Mouse (Mus musculus) limb, embryonic 14.5 days (tissue): ENCODE measurements at regions not wholly inside any gene's neighbourhood (a gene's known extent, or its start where the extent isn't known, plus 50 kb on each side); places are given as distances from the start of the nearest gene placed in this dataset.

Source experiments
- ATAC-seq: fragments of 200-750 bp; cut with Nextera tagmentation; 2 replicates; pipeline ENCODE4 v1.8.0; 2017; ENCODE audit warnings: low read depth, moderate number of reproducible peaks, moderate TSS enrichment; ENCODE audit not compliant: low FRiP score
- DNase-seq: peaks from one replicate; pipeline ENCODE4 v3.0.0-alpha.2; 2015; ENCODE audit warnings: low spot score
- H3K27ac ChIP-seq: fragments of 300-500 bp; sonication (generic); replicated peaks from 2 replicates; pipeline ENCODE4 v1.5.1; 2014; ENCODE audit warnings: low read depth, mild to moderate bottlenecking, low read length, moderate library complexity, mixed read lengths
- H3K27me3 ChIP-seq: fragments of 300-500 bp; sonication (generic); 2 replicates; pipeline ENCODE4 v1.6.1; 2014; ENCODE audit warnings: low read length, mixed read lengths; ENCODE audit not compliant: control insufficient read depth, insufficient read depth
- H3K36me3 ChIP-seq: fragments of 300-500 bp; sonication (generic); 2 replicates; pipeline ENCODE4 v1.6.1; 2014; ENCODE audit warnings: mild to moderate bottlenecking, low read length, moderate library complexity, mixed read lengths; ENCODE audit not compliant: control insufficient read depth, insufficient read depth
- H3K4me1 ChIP-seq: fragments of 300-500 bp; sonication (generic); 2 replicates; pipeline ENCODE4 v1.6.1; 2014; ENCODE audit warnings: antibody characterized with exemption, low read length, mixed read lengths; ENCODE audit not compliant: control insufficient read depth, insufficient read depth
- H3K4me2 ChIP-seq: fragments of 300-500 bp; sonication (generic); replicated peaks from 2 replicates; pipeline ENCODE4 v1.6.1; 2014; ENCODE audit warnings: low read depth, mild to moderate bottlenecking, low read length, moderate library complexity; ENCODE audit not compliant: severe bottlenecking
- H3K4me3 ChIP-seq: fragments of 300-500 bp; sonication (generic); replicated peaks from 2 replicates; pipeline ENCODE4 v1.5.1; 2014; ENCODE audit warnings: low read length
- H3K9ac ChIP-seq: fragments of 300-500 bp; sonication (generic); 2 replicates; pipeline ENCODE4 v1.6.1; 2014; ENCODE audit warnings: mild to moderate bottlenecking, low read depth, low read length, moderate library complexity; ENCODE audit not compliant: severe bottlenecking
- H3K9me3 ChIP-seq: fragments of 300-500 bp; sonication (generic); 2 replicates; pipeline ENCODE4 v1.6.1; 2016; ENCODE audit warnings: low read length; ENCODE audit not compliant: control insufficient read depth
- POLR2A ChIP-seq: fragments of 200-500 bp; IDR thresholded peaks from 2 replicates; pipeline ENCODE4 v1.8.0; 2012; ENCODE audit warnings: inconsistent platforms, mild to moderate bottlenecking, moderate library complexity, borderline replicate concordance; ENCODE audit not compliant: insufficient read depth, insufficient read length; ENCODE audit errors: extremely low read depth
- WGBS: fragments of 180-500 bp; shearing (Covaris S2); extraction: QIAGEN DNeasy Blood & Tissue Kit; methylation state at CpG from one replicate; pipeline ENCODE4 v1.1.7; 2014; 5-methylcytosine and 5-hydroxymethylcytosine counted together

DNA sequence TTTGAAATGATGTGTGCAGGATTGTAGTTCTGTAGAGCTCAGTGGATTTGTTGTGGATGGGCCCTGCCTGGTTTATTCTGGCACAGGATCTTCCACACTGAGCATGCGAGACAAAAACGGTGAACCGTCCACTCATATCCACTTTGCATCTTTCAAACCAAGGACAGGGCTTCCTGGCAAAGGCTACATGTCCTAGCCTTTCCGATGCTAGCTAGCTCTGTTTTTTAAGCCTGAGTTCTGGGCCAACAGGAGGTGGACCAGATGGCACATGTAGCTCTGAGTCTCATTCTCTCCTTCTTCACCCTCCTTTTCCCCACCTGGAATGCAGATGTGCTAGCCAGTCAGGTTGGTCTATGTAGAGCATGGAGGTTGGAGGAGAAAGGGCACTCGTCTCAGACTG lies 345.0 kb upstream of the Smim15 start:
- Histone ChIP-seq H3K9ac (no peak overlapping the region), H3K27me3 (no peaks in the 10 kb centered on the region; the same call in 1 of the 2 replicates), H3K36me3 (no peaks in the 10 kb centered on the region), H3K4me3 (no peak overlapping the region), H3K4me1 (peaks cover 3% of the 10 kb centered on the region; the same call in 1 of the 2 replicates), H3K4me2 (no peak overlapping the region), H3K27ac (no peak overlapping the region), H3K9me3 (no peaks in the 10 kb centered on the region)
- DNase-seq (no peak), ATAC-seq (no peak)
- WGBS: 72% methylated on average over 5 of the region's 5 CpGs
- TF ChIP-seq POLR2A: no peak

DNA sequence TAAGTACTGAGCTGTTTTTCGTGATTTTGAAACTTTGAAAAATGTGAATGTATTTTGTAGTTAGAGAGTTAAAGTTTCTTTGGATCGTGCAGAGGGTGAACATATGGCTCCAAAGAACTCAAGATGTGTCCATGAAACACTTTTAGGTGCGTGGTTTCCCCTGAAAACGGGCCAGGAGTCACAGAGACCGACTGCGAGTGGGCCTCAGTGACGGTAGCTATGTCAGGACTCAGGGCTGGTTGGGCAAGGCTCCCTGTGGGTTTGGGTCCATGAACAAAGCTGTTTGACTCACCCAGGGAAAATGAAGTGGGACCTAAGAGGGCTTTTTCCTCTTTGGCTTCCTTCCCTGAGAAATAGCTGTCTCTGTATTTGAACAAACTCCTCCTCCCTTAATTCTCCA lies 345.9 kb upstream of the Smim15 start:
- Histone ChIP-seq H3K27me3 (no peaks in the 10 kb centered on the region), H3K36me3 (no peaks in the 10 kb centered on the region), H3K4me3 (no peak overlapping the region), H3K4me1 (peaks cover 3% of the 10 kb centered on the region; the same call in 1 of the 2 replicates), H3K9me3 (no peaks in the 10 kb centered on the region), H3K9ac (no peak overlapping the region), H3K4me2 (no peak overlapping the region), H3K27ac (no peak overlapping the region)
- 83% methylated on average over 7 of the region's 7 CpGs for WGBS
- DNase-seq (no peak), ATAC-seq (no peak)
- no peak for TF ChIP-seq POLR2A

DNA sequence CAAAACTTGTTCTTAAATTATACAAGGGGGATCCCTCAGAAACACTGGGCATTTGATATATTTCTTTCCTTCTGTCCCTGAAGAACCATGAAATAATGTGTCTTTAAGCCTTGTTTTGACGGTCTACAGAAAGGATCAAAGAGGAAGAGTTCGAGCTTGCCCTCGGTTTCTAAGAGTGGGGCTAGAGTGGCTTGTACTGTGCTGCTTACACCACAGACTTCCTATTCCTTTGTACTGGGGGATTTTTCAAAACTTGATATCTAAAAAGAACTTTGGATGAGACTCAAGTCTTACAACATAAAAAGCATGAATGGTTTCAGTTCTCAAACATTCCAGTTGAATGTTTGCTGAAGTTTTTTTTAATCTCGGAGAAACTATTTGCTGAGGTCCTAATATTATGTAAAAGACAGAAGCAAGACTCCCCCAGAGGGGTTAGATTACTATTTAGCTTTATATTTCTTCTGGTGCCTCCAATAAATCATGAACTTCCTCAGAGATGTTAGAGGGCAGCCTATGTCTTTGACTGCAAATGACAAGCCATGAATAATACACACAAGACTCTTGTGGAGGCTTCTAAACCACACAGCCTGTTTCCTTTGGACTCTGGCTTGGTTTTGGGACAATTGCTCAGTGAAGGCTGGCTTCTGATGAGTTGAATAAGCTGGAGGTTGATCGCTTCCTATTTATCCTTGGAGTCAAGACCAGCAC lies 352.0 kb upstream of the Smim15 start:
- H3K4me2 ChIP-seq: no peak overlapping the region
- no peaks in the 10 kb centered on the region for H3K27me3 ChIP-seq
- H3K4me3 ChIP-seq: no peak overlapping the region
- H3K36me3 ChIP-seq: no peaks in the 10 kb centered on the region
- ATAC-seq: no peak
- no peak overlapping the region for H3K27ac ChIP-seq
- DNase-seq: no peak
- H3K4me1 ChIP-seq: no peaks in the 10 kb centered on the region
- 79% methylated on average over 5 of the region's 5 CpGs for WGBS
- H3K9ac ChIP-seq: no peak overlapping the region
- TF ChIP-seq POLR2A: no peak
- no peaks in the 10 kb centered on the region for H3K9me3 ChIP-seq

DNA sequence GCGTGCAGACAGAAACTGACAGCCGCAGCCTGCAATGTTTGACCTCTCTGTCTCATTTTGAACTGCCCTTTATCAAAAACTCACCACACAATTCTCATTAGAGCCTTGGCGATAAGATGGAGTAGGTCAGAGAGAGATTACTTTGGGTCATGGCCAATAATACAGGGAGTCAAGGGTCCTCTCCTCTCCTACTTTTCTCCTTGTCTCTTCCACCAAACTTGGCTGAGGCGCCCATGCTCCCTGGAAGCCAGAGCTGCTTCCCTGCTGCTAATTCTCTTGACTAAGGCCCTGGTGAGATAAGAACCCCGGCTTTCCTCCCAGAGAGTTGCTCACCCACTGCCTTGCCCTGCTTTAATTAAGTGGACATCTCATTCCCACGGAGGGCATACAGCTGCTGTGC lies 355.3 kb upstream of the Smim15 start:
- Histone ChIP-seq H3K4me2 (no peak overlapping the region), H3K4me1 (no peaks in the 10 kb centered on the region), H3K4me3 (no peak overlapping the region), H3K9me3 (no peaks in the 10 kb centered on the region), H3K27ac (no peak overlapping the region), H3K27me3 (no peaks in the 10 kb centered on the region), H3K36me3 (no peaks in the 10 kb centered on the region), H3K9ac (no peak overlapping the region)
- WGBS: 59% methylated on average over 6 of the region's 6 CpGs
- ATAC-seq (no peak), DNase-seq (no peak)
- no peak for TF ChIP-seq POLR2A

DNA sequence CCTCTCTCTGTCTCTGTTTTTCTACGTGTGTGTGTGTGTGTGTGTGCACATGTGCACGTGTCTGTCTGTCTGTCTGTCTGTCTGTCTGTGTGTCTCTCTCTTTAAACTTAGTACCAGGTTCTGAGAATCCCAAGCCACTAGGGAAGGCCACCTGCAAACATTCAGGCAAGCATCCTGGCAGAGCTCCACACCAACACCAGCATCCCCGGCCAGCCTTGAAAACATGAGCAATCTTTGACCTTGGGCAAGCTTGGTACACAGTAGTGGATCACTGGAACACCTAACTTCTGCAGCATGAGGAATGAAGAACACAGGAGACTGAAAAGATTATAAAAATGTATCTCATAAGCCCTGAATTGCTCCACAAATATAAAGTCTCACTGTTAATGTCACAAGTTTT lies 359.0 kb upstream of the Smim15 start:
- no peak for TF ChIP-seq POLR2A
- no peaks in the 10 kb centered on the region for H3K4me1 ChIP-seq
- DNase-seq: no peak
- H3K4me2 ChIP-seq: no peak overlapping the region
- no peak overlapping the region for H3K27ac ChIP-seq
- no peaks in the 10 kb centered on the region for H3K9me3 ChIP-seq
- no peak overlapping the region for H3K4me3 ChIP-seq
- no peaks in the 10 kb centered on the region for H3K36me3 ChIP-seq
- H3K27me3 ChIP-seq: no peaks in the 10 kb centered on the region
- WGBS: 77% methylated on average over 3 of the region's 3 CpGs
- H3K9ac ChIP-seq: no peak overlapping the region
- no peak for ATAC-seq
